In the genomic region with DNA sequence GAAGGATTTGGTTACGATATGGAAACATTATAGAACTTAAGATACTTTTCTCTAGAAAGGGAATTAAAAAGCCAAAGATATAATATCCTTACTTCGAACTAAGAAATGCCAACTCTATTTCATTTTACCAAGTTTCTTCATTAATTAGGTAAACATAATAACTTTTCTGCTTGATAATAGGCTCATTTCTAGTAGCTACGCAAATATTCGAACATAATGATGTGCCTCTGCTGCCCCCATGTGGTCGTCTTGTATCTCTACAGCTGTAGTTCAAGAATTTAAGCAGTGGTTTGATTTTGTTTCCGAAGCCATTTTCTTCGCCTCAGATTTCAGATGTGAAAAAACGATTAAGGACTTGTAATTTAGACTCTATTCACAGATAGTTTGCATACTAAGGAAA, we compare ENCODE assay signal across 8 mouse cellular contexts. TPM values are rescaled to one million over a fixed set of nuclear protein-coding genes. Genes with fewer than 3 reads are reported as not detected.
DNase-seq lines count a peak whose midpoint lies in the region; ATAC-seq lines count a peak whose summit lies in the region.

No protein-coding gene starts in this region.

- DNase-seq in heart, embryonic 10.5 days (ENCODE audit: low spot score) = no peak
- peak; percentile 67 for DNase-seq in R1 (ENCODE audit: low read depth, low spot score)
- DNase-seq in cerebellum, postnatal 4 days (ENCODE audit: low spot score in 2 of 2) = peak; percentile 61 to 70
- DNase-seq in layer of hippocampus, adult 18-20 months (ENCODE audit: low spot score in 2 of 2) = peak; percentile 44 to 48
- DNase-seq in lung, postnatal 4 days = peak; percentile 59 to 77
- peak; percentile 37 to 82 for DNase-seq in spleen, postnatal 4 days (ENCODE audit: low spot score in 2 of 2)

- no peaks in the 10 kb centered on the region for H3K27me3 ChIP-seq in heart, embryonic 13.5 days (replicated peaks)
- no peaks in the 10 kb centered on the region for H3K27me3 ChIP-seq in heart, embryonic 10.5 days (ENCODE audit: insufficient read depth, poor library complexity, severe bottlenecking)
- H3K27me3 ChIP-seq in heart, embryonic 15.5 days = no peaks in the 10 kb centered on the region

- H3K9ac ChIP-seq in heart, embryonic 13.5 days = no peak overlapping the region
- H3K9ac ChIP-seq in heart, embryonic 15.5 days = no peak overlapping the region

- no peaks in the 10 kb centered on the region for H3K36me3 ChIP-seq in heart, embryonic 13.5 days
- H3K36me3 ChIP-seq in heart, embryonic 10.5 days = no peaks in the 10 kb centered on the region
- H3K36me3 ChIP-seq in heart, embryonic 15.5 days = no peaks in the 10 kb centered on the region

- H3K4me1 ChIP-seq in heart, embryonic 13.5 days = peaks cover 6% of the 10 kb centered on the region
- peaks cover 8% of the 10 kb centered on the region; the same call in 1 of the 2 replicates for H3K4me1 ChIP-seq in heart, embryonic 10.5 days
- no peaks in the 10 kb centered on the region for H3K4me1 ChIP-seq in heart, embryonic 15.5 days (replicated peaks)

- WGBS in heart, embryonic 13.5 days = 27% methylated on average over 8 of the region's 8 CpGs
- 28% methylated on average over 8 of the region's 8 CpGs for WGBS in heart, embryonic 10.5 days
- WGBS in heart, embryonic 15.5 days = 24% methylated on average over 8 of the region's 8 CpGs

- peak overlapping the region; percentile 40; the same call in 1 of the 2 replicates for H3K27ac ChIP-seq in heart, embryonic 13.5 days (replicated peaks)
- H3K27ac ChIP-seq in heart, embryonic 10.5 days = no peak overlapping the region
- H3K27ac ChIP-seq in heart, embryonic 15.5 days = peak overlapping the region; percentile 55

- no peak overlapping the region for H3K4me3 ChIP-seq in heart, embryonic 13.5 days
- no peak overlapping the region for H3K4me3 ChIP-seq in heart, embryonic 10.5 days
- H3K4me3 ChIP-seq in heart, embryonic 15.5 days = no peak overlapping the region

- no peaks in the 10 kb centered on the region for H3K9me3 ChIP-seq in heart, embryonic 13.5 days
- H3K9me3 ChIP-seq in heart, embryonic 10.5 days = no peaks in the 10 kb centered on the region
- no peaks in the 10 kb centered on the region for H3K9me3 ChIP-seq in heart, embryonic 15.5 days (replicated peaks)

- no peak for ATAC-seq in heart, embryonic 13.5 days (ENCODE audit: extremely low read depth, insufficient number of reproducible peaks, low FRiP score, low TSS enrichment)
- ATAC-seq in heart, embryonic 15.5 days (replicated peaks; ENCODE audit: insufficient number of reproducible peaks, insufficient read depth, low FRiP score, low read depth) = no peak

- H3K4me2 ChIP-seq in heart, embryonic 13.5 days = peak overlapping the region; percentile 33
- H3K4me2 ChIP-seq in heart, embryonic 15.5 days = 0 out of 2 replicates have a peak overlapping the region, but pooled peaks have one; percentile 8

RNA-seq across cellular contexts. Expression of a gene that starts 28.8 kb away (rescaled TPM):
- polyA plus RNA-seq in heart, embryonic 13.5 days (2015; fragmentation: Nextera tagmentation; extraction: Ambion mirVana) = 39.2 and 45.4 TPM in 2 replicates
- polyA plus RNA-seq in heart, embryonic 10.5 days (2016; fragmentation: Nextera tagmentation; extraction: Ambion mirVana) = 49.0 and 65.8 TPM in 2 replicates
- 30.4 and 31.9 TPM in 2 replicates for polyA plus RNA-seq in heart, embryonic 15.5 days (2015; fragmentation: Nextera tagmentation; extraction: Ambion mirVana)
- 10 to 100 TPM; 29.7 to 38.2 TPM for total RNA-seq in layer of hippocampus, adult 18-20 months (2021)
